Mouse (Mus musculus) midbrain, postnatal 0 days (tissue): ENCODE data around the gene Drd4. TPM values are rescaled to one million over a fixed set of nuclear protein-coding genes. Genes with fewer than 3 reads are reported as not detected.

Experiments
- ATAC-seq: fragments of 200-750 bp; cut with Nextera tagmentation; 2 replicates; pipeline ENCODE4 v1.8.0; 2017; ENCODE audit warnings: moderate number of reproducible peaks, mild to moderate bottlenecking, moderate TSS enrichment, moderate library complexity; ENCODE audit not compliant: low FRiP score
- DNase-seq: peaks from one replicate; pipeline ENCODE4 v3.0.0-alpha.2; 2015; ENCODE audit warnings: low spot score
- H3K27ac ChIP-seq: fragments of 300-500 bp; sonication (generic); 2 replicates; pipeline ENCODE4 v1.5.1; 2014; ENCODE audit warnings: low read depth, mild to moderate bottlenecking, low read length, mixed read lengths
- H3K27me3 ChIP-seq: fragments of 300-500 bp; sonication (generic); 2 replicates; pipeline ENCODE4 v1.6.1; 2014; ENCODE audit warnings: low read length, control low read depth, mixed read lengths; ENCODE audit not compliant: insufficient read depth
- H3K36me3 ChIP-seq: fragments of 300-500 bp; sonication (generic); 2 replicates; pipeline ENCODE4 v1.6.1; 2014; ENCODE audit warnings: low read length, control low read depth, mixed read lengths; ENCODE audit not compliant: insufficient read depth
- H3K4me1 ChIP-seq: fragments of 300-500 bp; sonication (generic); 2 replicates; pipeline ENCODE4 v1.6.1; 2014; ENCODE audit warnings: mild to moderate bottlenecking, control low read depth, antibody characterized with exemption, low read length, mixed read lengths; ENCODE audit not compliant: insufficient read depth
- H3K4me2 ChIP-seq: fragments of 300-500 bp; sonication (generic); 2 replicates; pipeline ENCODE4 v1.6.1; 2014; ENCODE audit warnings: low read depth, mild to moderate bottlenecking, low read length, mixed read lengths; ENCODE audit not compliant: poor library complexity, severe bottlenecking
- H3K4me3 ChIP-seq: fragments of 300-500 bp; sonication (generic); 2 replicates; pipeline ENCODE4 v1.5.1; 2014; ENCODE audit warnings: low read depth, mild to moderate bottlenecking, low read length, moderate library complexity
- H3K9ac ChIP-seq: fragments of 300-500 bp; sonication (generic); replicated peaks from 2 replicates; pipeline ENCODE4 v1.6.1; 2014; ENCODE audit warnings: mild to moderate bottlenecking, low read length, moderate library complexity, mixed read lengths; ENCODE audit not compliant: poor library complexity, severe bottlenecking
- H3K9me3 ChIP-seq: fragments of 300-500 bp; sonication (generic); 2 replicates; pipeline ENCODE4 v1.6.1; 2016; ENCODE audit warnings: low read length, control low read depth
- CTCF ChIP-seq: IDR thresholded peaks from 2 replicates; pipeline ENCODE4 v1.5.1; 2016; ENCODE audit warnings: antibody characterized with exemption, mild to moderate bottlenecking
- WGBS: fragments of 180-500 bp; shearing (Covaris S2); extraction: QIAGEN DNeasy Blood & Tissue Kit; methylation state at CpG from one replicate; pipeline ENCODE4 v1.1.7; 2014; 5-methylcytosine and 5-hydroxymethylcytosine counted together
- polyA plus RNA-seq: library from polyadenylated mRNA; unstranded; fragments of >200 nt; fragmentation: Nextera tagmentation; extraction: Ambion mirVana; gene quantifications from 2 replicates; pipeline ENCODE4 v1.2.1, GENCODE M21; 2015
- total RNA-seq: library from RNA; depleted of rRNA; stranded (reverse); fragments of >200 nt; gene quantifications from 2 replicates; pipeline ENCODE4 v1.2.3, GENCODE M21; 2014

The Drd4 gene
- total and polyA plus RNA-seq, 2 experiments from 2014 or later: 0.55 to 0.73 TPM

DNA sequence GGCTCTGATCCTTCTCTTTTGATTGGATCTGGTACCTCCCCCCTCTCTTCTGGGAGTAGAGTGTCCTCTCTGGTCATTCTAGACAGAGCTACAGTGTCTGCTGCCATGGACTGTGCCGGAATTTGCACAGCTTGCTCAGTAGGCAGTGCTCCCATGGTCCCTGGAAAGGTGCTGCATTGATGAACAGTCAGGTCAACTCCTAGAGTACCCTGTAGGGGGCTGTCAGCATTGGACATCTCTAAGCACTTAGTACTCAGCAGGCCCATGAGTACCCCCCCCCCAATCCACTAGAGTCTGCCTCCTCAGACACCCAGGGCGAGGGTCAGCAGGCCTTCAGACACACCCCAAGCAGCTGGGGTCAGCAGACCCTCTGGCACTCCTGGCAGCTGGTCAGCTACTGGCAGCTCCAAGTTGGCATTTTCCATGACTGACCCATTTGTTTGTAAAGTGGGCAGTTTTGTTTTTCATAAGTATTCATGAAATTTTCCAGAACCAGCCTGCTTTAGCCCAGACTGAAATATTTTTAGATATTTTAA, 43.3 kb downstream of the Drd4 start:
- Histone ChIP-seq H3K27me3 (peaks cover 8% of the 10 kb centered on the region), H3K4me1 (no peaks in the 10 kb centered on the region), H3K4me3 (no peak overlapping the region), H3K9me3 (no peaks in the 10 kb centered on the region), H3K4me2 (no peak overlapping the region), H3K36me3 (peaks cover 4% of the 10 kb centered on the region; the same call in 1 of the 2 replicates), H3K9ac (no peak overlapping the region), H3K27ac (no peak overlapping the region)
- 0 out of 2 replicates have a peak, but pooled peaks have one; percentile 18 for ATAC-seq
- no peak for DNase-seq
- 87% methylated on average over 2 of the region's 2 CpGs for WGBS
- TF ChIP-seq CTCF: no peak

DNA sequence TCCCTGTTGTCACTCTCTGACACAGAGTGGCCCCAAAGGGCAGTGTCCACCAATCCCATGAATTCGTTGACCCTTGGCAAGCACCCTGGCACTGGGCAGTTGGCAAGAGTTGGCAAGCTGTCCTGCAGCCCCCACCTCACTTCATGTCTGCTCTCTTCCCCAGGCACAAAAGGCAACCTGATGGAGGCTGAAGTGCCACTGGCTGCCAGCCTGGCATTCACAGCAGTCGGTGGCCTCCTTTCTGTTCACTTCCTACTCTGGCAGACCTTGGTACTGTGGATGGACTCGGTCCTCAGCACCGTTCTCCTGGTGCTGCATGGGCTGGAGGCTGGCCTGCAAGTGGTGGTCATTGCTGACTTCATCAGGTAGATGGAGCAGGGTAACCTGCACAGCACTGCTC, 43.9 kb downstream of the Drd4 start:
- Histone ChIP-seq H3K4me3 (no peak overlapping the region), H3K4me2 (no peak overlapping the region), H3K4me1 (no peaks in the 10 kb centered on the region), H3K36me3 (peaks cover 4% of the 10 kb centered on the region; the same call in 1 of the 2 replicates), H3K9ac (no peak overlapping the region), H3K27ac (no peak overlapping the region), H3K27me3 (peaks cover 8% of the 10 kb centered on the region), H3K9me3 (no peaks in the 10 kb centered on the region)
- no peak for TF ChIP-seq CTCF
- DNase-seq: peak; percentile 56
- no peak for ATAC-seq
- WGBS: 88% methylated on average over 4 of the region's 4 CpGs

DNA sequence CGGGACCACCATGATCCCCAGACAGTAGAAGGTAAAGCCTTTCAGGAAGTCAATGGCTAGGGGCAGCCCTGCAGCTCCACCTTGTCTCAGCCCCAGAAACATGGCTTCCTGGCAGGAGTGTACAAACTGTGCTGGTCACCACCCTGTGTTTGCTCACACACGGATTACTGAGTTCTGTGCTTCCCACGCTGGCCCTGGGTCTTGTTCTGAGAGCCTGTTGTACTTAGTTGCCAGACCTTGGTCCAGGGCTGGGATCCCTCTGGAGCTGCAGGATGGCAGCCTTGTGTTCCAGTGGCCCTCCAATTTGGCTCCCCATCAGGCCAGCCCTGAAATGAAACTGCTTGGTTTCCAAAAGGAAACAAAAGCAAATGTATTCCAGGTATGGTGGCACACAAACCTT, 44.5 kb downstream of the Drd4 start:
- no peak overlapping the region for H3K9ac ChIP-seq
- peaks cover 4% of the 10 kb centered on the region; the same call in 1 of the 2 replicates for H3K36me3 ChIP-seq
- no peaks in the 10 kb centered on the region for H3K9me3 ChIP-seq
- ATAC-seq: no peak
- no peak for TF ChIP-seq CTCF
- DNase-seq: no peak
- no peak overlapping the region for H3K4me3 ChIP-seq
- H3K4me1 ChIP-seq: no peaks in the 10 kb centered on the region
- no peak overlapping the region for H3K27ac ChIP-seq
- H3K27me3 ChIP-seq: peaks cover 8% of the 10 kb centered on the region
- 90% methylated on average over 3 of the region's 3 CpGs for WGBS
- H3K4me2 ChIP-seq: no peak overlapping the region

DNA sequence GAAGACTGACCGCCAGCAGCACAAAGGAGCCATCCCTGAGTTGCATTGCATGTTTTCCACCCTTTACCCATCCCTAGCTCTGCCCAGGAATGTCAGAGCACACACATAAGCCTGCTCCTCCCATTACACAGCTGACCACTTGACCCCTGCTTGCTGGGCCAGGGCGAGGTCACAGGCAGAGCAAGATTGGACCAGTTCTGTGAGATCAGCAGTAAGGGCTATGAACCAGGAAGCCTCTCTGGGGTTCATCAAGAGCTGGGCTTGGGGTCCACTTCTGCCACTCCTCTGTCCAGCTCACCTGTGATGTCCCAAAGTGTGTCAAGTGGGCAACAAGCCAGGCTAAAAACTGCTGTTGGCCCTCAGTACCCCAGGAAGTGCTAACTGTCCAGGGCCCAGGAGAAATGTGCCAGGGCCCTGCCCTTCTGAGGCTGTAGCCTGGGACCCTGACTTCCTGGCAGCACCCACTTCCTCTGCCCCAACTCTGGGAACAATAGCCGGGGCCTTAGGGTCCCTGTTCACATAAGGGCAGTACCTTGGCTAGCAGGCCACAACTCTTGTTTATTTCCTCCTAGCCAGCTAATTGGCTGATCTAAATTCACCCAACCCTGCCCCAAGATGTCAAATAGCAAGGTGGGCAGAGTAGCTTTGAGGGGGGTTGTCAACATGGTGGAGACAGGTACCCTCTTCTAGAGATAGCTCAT, 46.1 kb downstream of the Drd4 start:
- 92% methylated on average over 3 of the region's 3 CpGs for WGBS
- no peak for ATAC-seq
- no peak for DNase-seq
- Histone ChIP-seq H3K9me3 (no peaks in the 10 kb centered on the region), H3K36me3 (peaks cover 4% of the 10 kb centered on the region; the same call in 1 of the 2 replicates), H3K27ac (no peak overlapping the region), H3K4me2 (no peak overlapping the region), H3K4me3 (no peak overlapping the region), H3K9ac (no peak overlapping the region), H3K4me1 (no peaks in the 10 kb centered on the region), H3K27me3 (peaks cover 8% of the 10 kb centered on the region)
- TF ChIP-seq CTCF: no peak

DNA sequence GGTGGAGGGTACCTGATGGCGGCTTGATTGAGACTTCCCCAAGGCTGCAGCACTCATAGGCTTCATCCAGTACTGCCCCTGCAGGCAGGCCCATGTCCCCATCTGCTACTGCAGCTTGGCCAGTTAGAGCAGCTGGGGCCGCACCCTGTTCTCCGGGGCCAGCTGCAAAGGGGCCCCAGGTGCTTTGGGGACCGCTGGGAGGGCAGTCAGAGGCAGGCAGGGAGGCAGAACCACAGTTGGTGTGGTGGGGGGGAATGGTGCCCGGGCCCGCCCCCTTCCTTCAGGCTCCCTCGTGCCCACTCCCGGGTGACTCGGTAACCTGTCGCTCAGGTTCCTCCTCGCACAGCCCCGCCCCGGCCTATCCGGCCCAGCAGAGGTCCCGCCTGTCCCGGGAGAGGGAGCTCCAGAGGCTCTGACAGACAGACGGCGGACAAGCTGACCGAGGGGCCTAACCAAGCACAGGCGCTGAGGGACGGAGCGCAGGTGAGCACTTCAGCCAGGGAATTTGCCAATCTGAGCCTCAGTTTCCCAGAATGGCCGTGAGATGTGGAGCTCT, 46.8 kb downstream of the Drd4 start, which contains the start of gene Eps8l2:
Eps8l2 (plus strand) TSS at position 305 of the 556 bp plus-strand sequence.
- Histone ChIP-seq H3K9ac (no peak within 1 kb of the TSS; the same call in 1 of the 2 replicates), H3K27me3 (peaks cover 8% of the 10 kb centered on the region), H3K36me3 (no peaks in the 10 kb centered on the region), H3K27ac (no peak within 1 kb of the TSS), H3K4me2 (0 out of 2 replicates have a peak within 1 kb of the TSS, but pooled peaks have one; percentile 12), H3K4me1 (no peaks in the 10 kb centered on the region), H3K9me3 (no peaks in the 10 kb centered on the region), H3K4me3 (no peak within 1 kb of the TSS)
- no peak for ATAC-seq
- DNase-seq: no peak
- WGBS: 4% methylated on average over 23 of the region's 23 CpGs
- TF ChIP-seq CTCF: no peak
